Mouse (Mus musculus) CH12.LX (cell line): ENCODE measurements around the gene Slc2a12.

Source experiments
- CTCF ChIP-seq, 2 experiments: IDR thresholded peaks in 1 of 2; conservative IDR thresholded peaks in 1 of 2; 2 replicates each; pipeline ENCODE4 v1.5.1; 2011 to 2012; ENCODE audit warnings: low read depth in 2 of 2, low read length in 2 of 2, improper control_type of control experiment in 1 of 2, inconsistent platforms in 1 of 2, mild to moderate bottlenecking in 1 of 2, moderate library complexity in 1 of 2
- IRF4 ChIP-seq: IDR thresholded peaks from 2 replicates; pipeline ENCODE4 v1.6.1; 2014; ENCODE audit warnings: low read depth, mild to moderate bottlenecking, inconsistent platforms, low read length, improper control_type of control experiment
- POLR2A ChIP-seq: IDR thresholded peaks from 2 replicates; pipeline ENCODE4 v1.6.1; 2011; ENCODE audit warnings: low read depth, mild to moderate bottlenecking, improper control_type of control experiment, low read length
- RCOR1 ChIP-seq: conservative IDR thresholded peaks from 2 replicates; pipeline ENCODE4 v1.6.1; 2012; ENCODE audit warnings: low read depth, mild to moderate bottlenecking, inconsistent platforms, low read length, improper control_type of control experiment
- SMC3 ChIP-seq: IDR thresholded peaks from 2 replicates; pipeline ENCODE4 v1.6.1; 2011; ENCODE audit warnings: low read depth, low read length, improper control_type of control experiment
- ZKSCAN1 ChIP-seq: IDR thresholded peaks from 2 replicates; pipeline ENCODE4 v1.6.1; 2012; ENCODE audit warnings: low read depth, inconsistent platforms, low read length, improper control_type of control experiment, borderline replicate concordance
- ZMIZ1 ChIP-seq: IDR thresholded peaks from 2 replicates; pipeline ENCODE4 v1.6.1; 2012; ENCODE audit warnings: low read depth, mild to moderate bottlenecking, inconsistent platforms, low read length, improper control_type of control experiment

DNA sequence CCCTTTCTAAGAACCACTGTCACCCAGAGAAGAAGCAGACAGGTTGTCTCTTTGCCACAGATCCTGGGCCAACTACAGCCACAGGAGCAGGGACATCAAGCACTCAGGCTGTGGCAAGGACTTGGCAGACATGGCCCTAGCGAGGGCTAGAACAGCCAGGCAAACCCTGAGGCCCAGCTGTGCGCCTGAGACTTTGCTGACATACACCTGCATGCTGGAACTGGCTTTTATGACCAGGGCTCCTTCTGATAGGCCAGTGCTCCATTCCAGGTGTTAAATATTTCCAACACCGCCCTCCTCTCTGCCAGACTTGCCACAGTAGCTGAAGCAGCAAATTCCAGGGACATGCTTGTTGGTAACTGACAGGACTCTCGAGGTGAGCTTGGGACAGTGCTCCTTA is 3.9 kb downstream of the Slc2a12 start:
- TF ChIP-seq CTCF (conservative IDR thresholded peaks at IDR 0.05 in 1 of 2, IDR thresholded peaks at IDR 0.05 in 1 of 2; ENCODE audit: low read depth in 2 of 2, low read length in 2 of 2) (no peak), ZKSCAN1 (no peak), POLR2A (no peak), IRF4 (no peak), SMC3 (no peak), ZMIZ1 (no peak), RCOR1 (no peak)
